Mouse (Mus musculus) heart, adult 2 months (tissue): Measurements from ENCODE around the gene Cnnm1. TPM values are rescaled to one million over a fixed set of nuclear protein-coding genes. Genes with fewer than 3 reads are reported as not detected.
A peak's percentile ranks its signal among the peaks of the same experiment; 100 is the strongest.

Experiments used
- DNase-seq, 2 experiments: peaks; one replicate each; pipeline ENCODE4 v3.0.0; 2021
- H3K27ac ChIP-seq: fragments of 200-600 bp; 2 replicates; pipeline ENCODE4 v1.8.1; 2022
- H3K27me3 ChIP-seq: fragments of 200-500 bp; 2 replicates; pipeline ENCODE4 v1.6.1; 2012; ENCODE audit warnings: mild to moderate bottlenecking, low read length, inconsistent platforms, mixed read lengths; ENCODE audit not compliant: control insufficient read depth, insufficient read depth
- H3K36me3 ChIP-seq: fragments of 200-500 bp; 2 replicates; pipeline ENCODE4 v1.6.1; 2012; ENCODE audit warnings: low read length, inconsistent platforms; ENCODE audit not compliant: control insufficient read depth, insufficient read depth
- H3K4me1 ChIP-seq: fragments of 200-500 bp; 2 replicates; pipeline ENCODE4 v1.6.1; 2011; ENCODE audit warnings: low read length; ENCODE audit not compliant: control insufficient read depth, insufficient read depth
- H3K4me3 ChIP-seq: fragments of 200-600 bp; 2 replicates; pipeline ENCODE4 v1.8.1; 2022
- H3K79me2 ChIP-seq: fragments of 200-500 bp; replicated peaks from 2 replicates; pipeline ENCODE4 v1.6.1; 2012; ENCODE audit warnings: mild to moderate bottlenecking, inconsistent platforms, low read length, moderate library complexity, mixed read lengths; ENCODE audit not compliant: control insufficient read depth, insufficient read depth
- H3K9ac ChIP-seq: fragments of 200-500 bp; 2 replicates; pipeline ENCODE4 v1.6.1; 2012; ENCODE audit warnings: low read depth, mild to moderate bottlenecking, control low read depth, inconsistent platforms, low read length, mixed read lengths
- CTCF ChIP-seq: fragments of 200-600 bp; IDR thresholded peaks from 2 replicates; pipeline ENCODE4 v1.8.1; 2022; ENCODE audit warnings: antibody characterized with exemption, mild to moderate bottlenecking, moderate library complexity
- EP300 ChIP-seq: fragments of 200-500 bp; IDR thresholded peaks from 2 replicates; pipeline ENCODE4 v1.6.1; 2011; ENCODE audit warnings: low read depth, low read length, control low read depth; ENCODE audit not compliant: insufficient read depth
- POLR2A ChIP-seq: fragments of 200-500 bp; IDR thresholded peaks from 2 replicates; pipeline ENCODE4 v1.6.1; 2011; ENCODE audit warnings: mild to moderate bottlenecking, low read depth, low read length, control low read depth; ENCODE audit not compliant: insufficient read depth
- WGBS: fragments of 180-500 bp; shearing (Covaris S2); methylation state at CpG from one replicate; pipeline ENCODE4 v1.1.7; 2018; 5-methylcytosine and 5-hydroxymethylcytosine counted together
- intact Hi-C: fragments of 180-260 bp; cut with DNase I; formaldehyde crosslinking; loops from one replicate; pipeline ENCODE4 v1.15.1; 2025
- polyA plus RNA-seq: library from polyadenylated mRNA; depleted of rRNA; stranded (reverse); fragments of >200 nt; gene quantifications from 2 replicates; pipeline ENCODE4 v1.2.3, GENCODE M21; 2012
- total RNA-seq, 2 experiments: library from RNA; stranded (reverse); gene quantifications; 2 replicates each; pipeline ENCODE4 v1.2.3; 2021

Cnnm1 gene
- total and polyA plus RNA-seq, 3 experiments: 0.04 to 0.05 (median 0.05) TPM

GRCm38 (mm10) chr19:43516397-43517035 is 76.3 kb downstream of the Cnnm1 start:
- no peak for DNase-seq
- Histone ChIP-seq H3K79me2 (no peaks in the 10 kb centered on the region), H3K4me3 (no peak overlapping the region; the same call in 1 of the 2 replicates), H3K9ac (peak overlapping the region; percentile 18), H3K27me3 (no peaks in the 10 kb centered on the region), H3K4me1 (peaks cover 15% of the 10 kb centered on the region), H3K27ac (peak overlapping the region; percentile 62), H3K36me3 (peaks cover 7% of the 10 kb centered on the region)
- intact Hi-C loops: no loop called here
- TF ChIP-seq CTCF (no peak), POLR2A (0 out of 2 replicates have a peak, but pooled peaks have one; percentile 17), EP300 (no peak)
- 27% methylated on average over 14 of the region's 14 CpGs for WGBS

DNA sequence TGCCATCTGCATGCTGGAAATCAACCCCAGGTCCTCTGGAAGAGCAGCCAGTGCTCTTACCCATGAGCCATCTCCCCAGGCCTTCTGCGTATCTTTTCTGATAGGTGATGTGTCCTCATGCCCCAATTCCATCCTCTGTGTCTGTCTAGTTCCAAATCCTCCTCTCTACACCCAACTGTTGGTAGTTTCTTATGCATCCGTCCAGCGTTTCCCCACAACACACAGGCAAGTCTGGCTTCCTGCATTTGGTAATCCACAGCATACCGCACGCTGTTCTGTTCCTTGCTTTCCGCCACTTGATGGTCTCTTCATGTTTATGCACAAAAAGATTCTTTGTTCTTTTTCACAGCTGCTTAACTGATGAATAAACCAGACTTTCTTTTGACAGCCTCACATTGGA is 77.1 kb downstream of the Cnnm1 start:
- TF ChIP-seq CTCF (no peak), POLR2A (no peak), EP300 (no peak)
- Histone ChIP-seq H3K36me3 (peaks cover 7% of the 10 kb centered on the region), H3K4me1 (peaks cover 13% of the 10 kb centered on the region), H3K9ac (no peak overlapping the region), H3K79me2 (no peaks in the 10 kb centered on the region), H3K27me3 (no peaks in the 10 kb centered on the region), H3K27ac (no peak overlapping the region; the same call in 1 of the 2 replicates), H3K4me3 (no peak overlapping the region)
- intact Hi-C loops: no loop called here
- DNase-seq: no peak
- 57% methylated on average over 6 of the region's 6 CpGs for WGBS

DNA sequence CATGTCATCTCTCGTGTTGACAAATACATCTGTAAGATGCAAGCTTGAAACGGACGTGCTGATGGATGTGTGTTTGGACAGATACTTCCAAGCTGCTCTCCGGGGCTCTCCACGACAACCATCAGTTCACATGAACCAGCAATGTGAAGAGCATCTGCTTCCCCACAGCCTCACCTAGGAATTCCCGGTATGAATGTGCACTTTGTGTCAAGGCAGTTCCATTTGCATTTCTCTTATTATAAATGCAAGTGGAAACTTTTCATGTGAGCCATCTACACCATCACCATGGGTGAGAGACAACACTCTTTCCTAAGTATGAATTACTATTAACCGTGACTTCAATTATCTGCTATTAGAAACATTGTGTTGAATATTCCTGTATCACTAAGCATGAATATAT is 77.6 kb downstream of the Cnnm1 start:
- WGBS: 51% methylated on average over 7 of the region's 7 CpGs
- DNase-seq: no peak
- intact Hi-C loops: no loop called here

DNA sequence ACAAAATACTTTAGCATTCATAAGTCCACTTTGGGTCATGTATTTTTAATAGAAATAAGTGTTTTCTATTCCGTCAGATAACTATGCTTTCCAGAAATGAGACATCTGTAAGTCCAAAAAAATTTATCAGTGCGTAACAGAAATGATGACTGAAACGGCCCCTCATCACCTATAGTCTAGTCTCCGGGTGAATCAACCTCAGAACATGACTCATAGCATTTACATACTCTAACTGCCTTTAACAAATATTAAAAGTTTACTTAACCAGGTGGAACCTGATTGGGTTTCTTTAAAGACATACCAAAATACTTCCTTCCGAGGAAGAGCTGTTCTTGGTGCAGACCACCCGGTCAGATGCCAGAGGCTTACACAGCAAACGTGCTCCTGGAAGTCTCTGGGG is 78.0 kb downstream of the Cnnm1 start:
- Histone ChIP-seq H3K27me3 (no peaks in the 10 kb centered on the region), H3K27ac (no peak overlapping the region), H3K9ac (no peak overlapping the region), H3K4me3 (no peak overlapping the region), H3K79me2 (no peaks in the 10 kb centered on the region), H3K4me1 (peaks cover 11% of the 10 kb centered on the region), H3K36me3 (peaks cover 7% of the 10 kb centered on the region)
- no peak for DNase-seq
- TF ChIP-seq EP300 (no peak), POLR2A (no peak), CTCF (no peak)
- intact Hi-C loops: no loop called here
- WGBS: 65% methylated on average over 7 of the region's 7 CpGs

More for the DNA sequence above, 77.6 kb downstream of the Cnnm1 start:
- Histone ChIP-seq H3K27me3 (no peaks in the 10 kb centered on the region), H3K79me2 (no peaks in the 10 kb centered on the region), H3K27ac (no peak overlapping the region), H3K9ac (no peak overlapping the region), H3K36me3 (peaks cover 7% of the 10 kb centered on the region), H3K4me1 (peaks cover 11% of the 10 kb centered on the region), H3K4me3 (no peak overlapping the region)
- TF ChIP-seq CTCF (no peak), EP300 (no peak), POLR2A (no peak)

DNA sequence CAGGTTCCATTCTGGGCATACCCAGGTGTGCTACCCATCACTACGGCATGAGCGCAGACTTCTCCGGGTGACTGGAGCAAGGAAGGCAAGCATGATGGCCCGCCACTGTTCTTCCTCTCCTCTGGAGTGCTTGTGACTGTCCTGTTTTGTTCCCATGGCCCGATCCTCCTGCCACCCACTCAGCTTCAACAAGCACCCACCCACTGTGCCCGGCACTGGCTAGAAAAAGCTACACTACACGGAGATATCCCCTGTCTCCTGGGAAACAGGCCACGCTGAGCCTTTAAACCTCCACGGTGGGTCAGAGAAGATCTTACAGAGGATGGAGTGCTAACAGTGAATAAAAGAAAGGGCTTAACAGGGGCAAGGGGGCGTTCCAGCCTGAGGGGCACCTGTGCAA is 79.0 kb downstream of the Cnnm1 start:
- H3K27ac ChIP-seq: peak overlapping the region; percentile 36

DNA sequence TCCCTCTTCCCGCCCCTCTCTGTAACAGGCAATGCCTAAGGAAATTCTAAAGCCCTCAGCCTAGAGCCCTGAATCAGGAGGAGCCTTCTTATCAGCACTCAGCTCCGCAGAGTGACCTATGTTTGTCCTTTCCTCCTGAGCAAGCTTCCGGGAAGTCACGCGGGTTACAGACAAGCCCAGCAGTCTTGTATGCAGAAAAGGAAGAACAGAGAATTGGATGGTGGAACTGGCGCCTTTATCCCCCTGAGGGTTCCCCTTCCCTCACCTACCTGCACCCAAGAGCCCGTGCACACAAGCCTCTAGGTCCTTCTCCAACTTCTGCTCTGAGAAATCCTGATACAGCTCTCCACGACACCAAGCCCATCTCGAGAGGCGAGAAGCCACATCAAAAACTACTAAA is 80.2 kb downstream of the Cnnm1 start:
- H3K79me2 ChIP-seq: no peaks in the 10 kb centered on the region
- DNase-seq: peak in 1 of 2 experiments; percentile 55
- H3K27me3 ChIP-seq: no peaks in the 10 kb centered on the region
- no peak overlapping the region for H3K9ac ChIP-seq
- H3K4me1 ChIP-seq: peaks cover 16% of the 10 kb centered on the region
- peak overlapping the region; percentile 20 for H3K4me3 ChIP-seq
- H3K36me3 ChIP-seq: peaks cover 2% of the 10 kb centered on the region; the same call in 1 of the 2 replicates
- WGBS: 11% methylated on average over 9 of the region's 10 CpGs
- TF ChIP-seq POLR2A (no peak), EP300 (0 out of 2 replicates have a peak, but pooled peaks have one; percentile 37), CTCF (no peak)
- peak overlapping the region; percentile 71 for H3K27ac ChIP-seq
- intact Hi-C loops: loop anchor here (10.0 kb wide), 1 partner anchor 856 kb away; no protein-coding TSS in a partner anchor

More for the DNA sequence above, 79.0 kb downstream of the Cnnm1 start:
- H3K36me3 ChIP-seq: peaks cover 7% of the 10 kb centered on the region
- H3K4me3 ChIP-seq: no peak overlapping the region
- peak overlapping the region; percentile 14; the same call in 1 of the 2 replicates for H3K9ac ChIP-seq
- WGBS: 57% methylated on average over 10 of the region's 10 CpGs
- no peak for DNase-seq
- H3K4me1 ChIP-seq: peaks cover 13% of the 10 kb centered on the region
- intact Hi-C loops: no loop called here
- no peaks in the 10 kb centered on the region for H3K27me3 ChIP-seq
- no peak for TF ChIP-seq CTCF
- H3K79me2 ChIP-seq: no peaks in the 10 kb centered on the region
